Mouse (Mus musculus): ENCODE measurements around the gene Dock9. TPM values are rescaled to one million over a fixed set of nuclear protein-coding genes. Genes with fewer than 3 reads are reported as not detected.

Gene Dock9
- total RNA-seq, 2 experiments from 2014 or later = 20.9 to 27.5 TPM

DNA sequence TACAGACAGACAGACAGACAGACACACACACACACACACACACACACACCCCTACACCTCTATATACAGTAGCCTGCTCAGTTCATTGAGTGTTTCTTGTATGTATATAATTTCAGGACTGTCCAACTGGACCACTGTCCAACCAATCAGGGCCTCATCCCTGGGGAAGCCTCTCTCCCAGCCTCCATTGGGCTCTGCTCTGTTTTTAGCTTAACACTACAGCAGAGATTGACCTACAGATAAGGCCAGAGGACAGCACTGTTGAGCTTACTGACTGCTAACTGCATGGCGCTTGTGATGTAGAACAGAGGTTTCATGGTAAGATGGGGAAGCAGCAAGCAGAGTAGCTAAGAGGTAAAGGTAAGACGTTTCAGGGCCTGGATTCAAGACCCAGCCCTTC is 5.7 kb downstream of the Dock9 start:
- DNase-seq = no peak

DNA sequence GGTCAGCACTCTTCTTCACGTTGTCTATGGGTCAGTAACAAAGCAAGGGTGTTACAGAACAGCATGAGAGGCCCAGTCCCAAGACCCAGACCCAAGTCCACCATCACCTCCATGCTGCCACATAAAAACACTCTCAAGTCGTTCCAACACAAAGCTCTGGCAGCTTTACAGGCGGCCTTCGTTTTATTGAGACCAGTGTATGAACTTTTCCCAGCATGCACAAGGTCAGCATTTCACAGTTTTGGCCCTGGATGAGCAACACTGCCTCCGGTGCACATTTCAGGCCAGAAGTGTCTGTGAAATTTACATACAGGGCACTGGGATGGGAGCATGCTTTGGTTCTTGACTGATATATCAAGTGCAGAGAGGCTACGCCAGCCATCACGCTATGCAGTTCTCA is 6.5 kb downstream of the Dock9 start:
- DNase-seq = peak in 1 of 2 experiments; percentile 22

DNA sequence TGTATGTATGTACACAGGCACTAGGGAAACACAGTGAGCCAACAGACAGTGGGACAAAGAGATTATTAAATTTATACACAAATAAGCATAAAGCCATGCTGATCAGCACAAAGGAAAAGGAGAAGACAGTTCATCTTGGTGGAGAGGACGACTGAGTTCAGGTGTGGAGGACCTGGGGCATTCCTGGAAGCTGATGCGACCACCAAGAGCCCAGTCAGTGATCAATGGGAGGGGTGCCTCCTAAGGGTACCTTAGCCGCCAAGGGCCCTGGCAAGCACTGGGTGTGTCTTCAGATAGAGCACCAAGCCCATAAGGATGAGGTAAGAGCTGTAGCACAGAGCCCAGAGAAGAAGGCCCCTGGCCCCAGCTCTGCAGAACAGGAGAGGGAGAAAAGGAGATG is 8.4 kb downstream of the Dock9 start:
- no peak for DNase-seq

DNA sequence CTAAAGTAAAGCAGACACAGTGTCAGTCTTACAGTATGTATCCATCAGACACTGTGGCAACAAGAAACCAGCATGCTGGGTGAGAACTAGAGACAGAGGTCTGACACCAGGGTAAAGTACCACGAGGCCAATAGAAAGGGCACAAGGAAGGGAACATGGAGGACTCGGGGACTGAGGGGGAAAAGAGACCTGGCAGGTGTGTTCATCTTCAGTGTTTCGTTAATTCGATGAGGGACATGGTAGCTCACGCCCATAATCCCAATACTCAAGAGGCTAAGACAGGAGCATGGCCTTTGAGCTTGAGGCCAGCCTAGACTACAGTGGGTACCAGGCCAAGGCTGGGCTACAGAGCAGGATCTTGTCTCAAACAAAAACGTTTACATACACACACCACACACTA is 9.2 kb downstream of the Dock9 start:
- no peak for DNase-seq

GRCm38 (mm10) chr14:121787430-121787829 is 10.2 kb downstream of the Dock9 start:
- no peak for DNase-seq

GRCm38 (mm10) chr14:121786900-121787299 is 10.7 kb downstream of the Dock9 start:
- DNase-seq = no peak

DNA sequence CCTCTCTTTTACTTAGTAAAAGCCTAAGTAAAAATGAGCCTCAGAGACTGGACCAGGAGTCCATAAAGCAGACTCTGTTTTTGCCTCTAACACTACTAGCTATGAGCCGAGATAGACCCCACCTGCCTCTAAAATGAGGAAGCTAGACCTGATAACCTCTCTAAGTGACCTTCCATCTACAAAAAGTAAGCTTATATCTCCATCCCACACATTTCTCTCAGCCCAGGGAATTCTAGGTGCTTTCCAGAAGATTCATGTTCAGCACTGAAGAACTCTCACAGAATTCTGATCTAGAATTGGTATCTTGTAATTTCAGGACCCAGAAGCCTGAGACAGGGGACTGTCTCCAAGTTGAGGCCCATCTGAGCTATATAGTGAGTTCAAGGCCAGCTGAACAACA is 12.2 kb downstream of the Dock9 start:
- no peak for DNase-seq

DNA sequence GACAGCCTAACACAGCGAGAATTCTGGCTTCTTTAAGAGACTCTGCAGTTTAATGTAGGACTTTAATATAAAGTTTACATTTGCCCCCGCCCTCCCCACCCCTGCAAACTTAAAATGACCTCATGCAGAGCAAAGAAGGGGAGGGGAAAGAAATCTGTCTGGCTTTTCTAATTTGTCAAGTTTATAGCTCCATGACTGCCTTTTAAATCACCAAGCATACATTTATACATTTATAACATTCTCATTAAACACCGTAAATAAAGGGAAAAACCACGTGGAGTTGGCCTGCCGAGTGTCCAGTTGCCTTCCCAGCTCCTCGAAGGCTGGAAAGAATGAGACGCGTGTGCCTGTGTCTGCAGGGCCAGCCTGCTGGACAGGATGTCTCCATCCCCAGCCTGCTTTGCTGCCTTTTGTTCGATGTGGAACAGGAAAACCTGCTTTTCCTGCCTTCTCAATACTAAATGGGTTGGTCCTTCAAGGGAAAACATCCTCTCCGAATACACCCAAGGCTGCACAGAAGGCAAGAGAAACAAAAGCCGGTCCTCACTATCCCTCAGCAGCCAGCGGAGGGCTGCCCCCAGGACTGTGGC is 16.6 kb downstream of the Dock9 start:
- peak; percentile 23 to 40 for DNase-seq

- DNase-seq = no peak
These were observed 17.3 kb downstream of the Dock9 start for GRCm38 (mm10) chr14:121780144-121780913.

GRCm38 (mm10) chr14:121779620-121780019 is 18.0 kb downstream of the Dock9 start:
- DNase-seq = no peak

DNA sequence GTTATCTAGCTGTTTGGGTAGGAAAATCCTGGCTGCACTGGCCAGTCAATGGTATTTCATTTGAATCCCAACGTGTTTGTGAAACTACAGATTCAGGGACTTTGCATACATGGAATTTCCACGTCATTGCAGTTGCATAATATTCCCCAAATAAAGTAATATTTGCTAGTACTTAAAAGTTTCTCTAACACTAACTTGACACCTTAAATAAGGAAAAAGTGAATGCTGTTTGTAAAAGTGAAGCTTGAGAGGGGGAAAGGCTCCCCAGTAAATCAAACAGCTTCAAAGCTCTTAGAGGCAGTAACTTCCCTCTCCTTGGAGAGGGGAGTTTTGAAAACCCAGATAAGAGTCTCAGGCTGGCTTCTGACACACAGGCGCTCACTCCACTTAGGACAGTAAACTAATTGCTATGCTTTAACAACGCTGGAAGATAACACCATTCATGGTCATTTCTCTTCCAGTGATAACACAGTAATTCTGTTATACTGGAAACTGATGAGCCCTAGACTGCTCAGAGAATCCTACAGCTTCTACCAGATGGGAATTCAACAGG is 20.3 kb downstream of the Dock9 start:
- no peak for DNase-seq

DNA sequence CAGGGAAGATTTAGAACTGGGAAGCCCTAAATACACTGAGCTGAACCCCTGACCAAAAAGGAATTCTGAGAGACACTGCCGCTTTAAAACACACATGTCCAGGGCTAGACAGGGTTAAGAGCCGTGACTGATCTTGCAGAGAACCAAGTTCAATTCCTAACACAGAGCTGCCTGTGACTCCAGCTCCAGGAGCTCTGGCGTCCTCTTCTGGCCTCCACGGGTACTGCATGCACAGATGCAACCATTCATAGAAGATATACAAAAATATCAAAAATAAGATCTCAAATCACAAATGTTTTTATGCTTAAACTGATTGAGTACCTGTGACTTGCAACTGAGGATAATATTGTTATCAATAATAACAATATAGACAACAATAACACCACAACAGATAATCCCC is 20.9 kb downstream of the Dock9 start:
- no peak for DNase-seq

- no peak for DNase-seq
These were observed 35.6 kb downstream of the Dock9 start for GRCm38 (mm10) chr14:121762021-121762452.

GRCm38 (mm10) chr14:121760403-121760802 is 37.2 kb downstream of the Dock9 start:
- no peak for DNase-seq

DNA sequence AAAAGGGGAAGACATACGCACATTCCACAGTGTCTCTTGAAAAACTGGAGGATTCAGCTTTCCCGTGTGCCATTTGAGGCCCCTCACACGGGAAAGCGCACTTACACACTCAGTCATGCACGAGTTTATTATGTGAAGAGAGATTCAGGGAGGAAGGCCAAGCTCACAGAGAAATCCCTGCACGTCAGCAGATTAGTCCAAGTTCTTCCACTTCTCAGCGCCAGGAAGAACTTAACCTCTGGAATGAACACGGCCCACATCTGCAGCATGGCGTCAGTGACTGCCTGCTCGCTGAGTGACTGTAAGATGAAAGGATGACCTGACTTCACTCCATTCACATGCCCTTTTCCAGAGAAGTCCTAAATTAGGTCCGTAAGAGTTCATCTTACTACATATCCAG is 43.5 kb downstream of the Dock9 start:
- no peak for DNase-seq

- DNase-seq = no peak
These were observed 44.8 kb downstream of the Dock9 start for GRCm38 (mm10) chr14:121752686-121753426.

DNA sequence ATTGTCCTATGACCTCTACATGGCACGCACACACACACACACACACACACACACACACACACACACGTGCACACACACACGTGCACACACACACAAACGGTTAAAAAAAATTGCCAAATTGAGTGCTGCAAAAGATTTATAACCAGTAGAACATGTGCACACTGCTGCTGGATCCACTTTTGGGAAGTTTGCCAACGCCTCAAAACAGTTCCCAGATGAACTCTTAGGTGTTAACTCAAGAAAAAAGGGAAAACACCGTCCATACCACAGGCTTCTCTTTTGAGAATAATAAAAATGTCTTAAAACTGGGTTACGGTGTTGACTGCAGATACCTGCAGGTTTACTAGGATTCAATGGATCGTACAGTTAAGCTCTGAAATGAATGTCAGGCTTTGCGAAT is 48.0 kb downstream of the Dock9 start:
- DNase-seq = no peak

- DNase-seq = no peak
These were observed 48.6 kb downstream of the Dock9 start for GRCm38 (mm10) chr14:121749084-121749483.

DNA sequence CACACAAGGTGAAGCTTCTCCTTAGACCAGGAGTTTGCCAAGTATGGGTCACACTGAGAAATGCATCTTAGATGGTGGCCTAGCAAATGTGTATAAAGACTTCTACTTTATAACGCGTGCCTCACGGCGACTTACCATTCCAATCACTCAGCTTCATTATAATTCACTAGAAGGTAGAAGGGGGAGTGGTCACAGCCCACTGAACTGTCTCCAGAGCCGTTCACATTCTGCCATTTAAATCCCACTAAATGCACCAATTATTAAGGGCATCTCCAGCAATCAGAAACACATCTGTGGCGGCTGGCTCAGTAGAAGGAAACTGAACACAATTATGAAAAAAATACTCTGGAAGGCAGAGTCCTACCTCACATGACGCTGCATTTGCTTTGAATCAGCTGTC is 50.3 kb downstream of the Dock9 start:
- DNase-seq = no peak

GRCm38 (mm10) chr14:121743787-121744417 is 53.7 kb downstream of the Dock9 start:
- DNase-seq = no peak

GRCm38 (mm10) chr14:121738431-121739403 is 58.9 kb downstream of the Dock9 start:
- DNase-seq = peak in 1 of 2 experiments; percentile 24
